Mouse (Mus musculus): ENCODE results near the gene Acad12.
"Not testable (repeated sequence)": the region's sequence is repeated elsewhere in the genome, so short reads cannot be mapped to it uniquely, and the experiment has no call there.

Acad12 gene

DNA sequence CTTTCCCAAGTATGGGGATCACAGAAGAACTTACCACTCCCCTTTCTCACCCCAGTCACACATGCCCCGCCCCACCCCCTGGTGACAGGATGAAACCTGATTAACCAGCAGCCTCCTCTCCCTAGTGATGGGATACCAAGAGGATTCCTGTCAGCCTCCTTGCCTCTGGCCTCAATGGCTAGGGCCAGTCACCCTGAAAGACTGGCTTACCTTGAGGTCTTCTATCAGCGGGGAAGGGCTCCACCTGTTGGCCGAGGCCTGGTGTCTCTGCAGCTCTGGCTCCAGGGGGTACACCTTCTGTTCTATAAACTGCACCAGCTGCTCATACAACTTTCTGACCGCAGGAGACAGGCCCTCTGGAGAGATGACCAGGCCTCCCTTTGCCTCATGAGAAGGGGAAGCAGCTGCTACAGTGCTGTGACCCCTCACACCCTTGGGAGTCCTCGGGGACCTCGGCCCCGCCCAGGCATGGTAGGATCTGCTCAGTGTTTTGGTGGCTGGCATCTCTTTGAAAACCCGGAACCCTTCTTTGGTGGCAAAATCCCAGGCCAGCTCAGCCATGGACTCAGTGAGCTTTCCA, 9.1 kb downstream of the Acad12 start:
- in situ Hi-C loops (cut with MboI) = not testable (repeated sequence)

DNA sequence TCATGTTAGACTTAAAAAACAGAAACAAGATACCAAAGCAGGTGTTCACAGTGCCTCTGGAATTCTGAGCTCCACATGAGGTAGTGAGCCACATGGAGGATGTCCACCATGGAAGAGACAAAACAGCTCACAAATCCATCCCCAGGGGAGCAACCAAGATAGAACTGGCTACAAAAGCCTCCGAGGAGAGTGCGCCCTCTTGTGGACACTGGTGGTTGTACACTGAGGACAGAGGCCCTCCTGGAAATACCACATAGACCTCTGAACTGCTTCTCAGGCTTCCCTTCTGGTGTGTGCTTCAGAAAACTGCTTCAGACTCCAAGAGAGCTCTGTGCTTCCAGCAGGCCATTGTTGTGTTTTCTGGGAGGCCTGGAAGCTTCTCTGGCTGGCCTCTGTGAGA, 12.6 kb downstream of the Acad12 start:
- in situ Hi-C loops (cut with MboI) = no loop called here

DNA sequence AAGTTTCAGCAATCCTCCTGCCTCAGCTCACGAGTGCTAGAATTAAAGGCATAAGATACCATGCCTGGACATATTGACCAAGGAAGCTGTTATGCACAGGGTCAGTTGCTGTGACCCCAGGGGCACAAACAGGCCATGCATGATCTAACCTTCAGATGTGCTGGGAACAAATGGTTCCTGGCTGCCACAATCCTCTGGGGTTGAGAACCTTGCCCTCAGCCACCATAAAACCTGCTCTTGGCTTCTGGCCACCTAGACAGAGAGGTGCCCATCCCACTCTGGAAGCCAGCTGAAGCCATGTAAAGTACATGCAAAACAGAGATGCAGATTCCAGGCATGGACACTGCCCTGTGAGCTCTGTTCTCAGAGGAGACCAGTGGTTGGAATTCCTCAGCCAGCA, 14.9 kb downstream of the Acad12 start:
- in situ Hi-C loops (cut with MboI) = not testable (repeated sequence)

DNA sequence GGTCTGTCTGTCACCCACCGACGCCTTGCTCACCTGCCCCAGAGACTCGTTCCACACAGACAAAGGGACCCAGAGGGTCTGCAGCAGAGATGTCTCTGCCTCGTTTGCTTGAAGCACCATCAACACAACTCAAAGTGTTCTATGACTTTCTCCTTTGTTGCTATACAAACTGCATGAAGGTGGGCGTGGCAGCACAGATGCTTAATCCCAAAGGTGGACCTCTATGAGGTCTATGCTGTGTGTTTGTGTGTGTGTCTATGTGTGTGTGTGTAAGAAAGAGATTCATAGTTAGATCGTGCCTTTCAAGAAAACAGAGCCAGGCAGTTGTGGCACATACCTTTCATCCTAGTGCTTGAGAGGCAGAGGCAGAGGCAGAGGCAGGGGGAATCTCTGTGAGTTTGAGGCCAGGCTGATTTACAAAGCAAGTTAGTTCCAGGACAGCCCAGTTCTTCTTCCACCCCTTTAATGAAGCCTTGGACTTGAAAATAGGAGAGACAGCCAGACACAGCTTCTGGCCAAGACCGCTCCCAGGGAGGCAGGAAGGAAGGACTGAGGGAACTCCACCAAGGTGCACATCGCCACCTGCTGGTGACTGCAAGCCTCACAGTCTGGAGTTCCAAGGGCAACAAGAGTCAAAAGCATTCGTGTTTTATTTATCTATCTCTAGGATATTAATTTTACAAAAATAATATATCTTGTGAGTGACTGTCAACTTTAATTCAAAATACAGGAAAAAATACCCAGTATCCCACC, 17.0 kb downstream of the Acad12 start:
- in situ Hi-C loops (cut with MboI) = no loop called here

DNA sequence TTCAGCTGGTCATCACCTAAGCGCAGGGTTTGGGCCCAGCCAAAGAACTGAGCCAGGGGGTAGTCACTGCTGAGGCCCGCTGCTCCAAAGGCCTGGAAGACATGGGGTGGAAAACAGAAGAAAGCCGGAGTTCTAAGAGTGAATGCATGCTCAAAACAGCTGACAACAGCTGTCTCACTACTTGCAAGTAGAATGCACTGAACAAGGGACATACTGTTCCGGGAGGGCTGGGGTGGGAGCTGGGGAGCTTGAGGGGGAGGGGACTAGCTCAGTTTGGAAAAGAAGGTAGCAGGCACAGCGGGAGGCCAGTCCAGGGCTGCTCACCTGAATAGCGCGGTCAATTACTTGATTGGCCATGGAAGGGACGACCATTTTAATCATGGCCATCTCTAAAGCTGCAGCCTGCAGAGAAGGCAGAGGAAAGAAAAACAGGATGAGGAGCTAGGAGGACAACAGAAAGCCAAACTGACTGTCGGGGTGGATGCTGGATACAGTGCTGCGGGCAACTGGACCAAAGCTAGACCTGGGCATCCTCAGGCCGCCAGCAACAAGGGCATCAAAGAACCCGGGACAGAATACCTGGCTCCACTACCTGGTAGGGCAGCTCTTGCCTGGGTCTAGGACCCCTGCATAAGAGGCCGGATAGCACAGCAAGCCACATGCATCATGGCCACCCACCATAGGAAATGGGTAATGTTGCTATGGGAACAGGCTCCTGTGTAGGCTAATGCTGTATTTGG, 19.7 kb downstream of the Acad12 start:
- in situ Hi-C loops (cut with MboI) = loop anchor here (5.0 kb wide), 1 partner anchor 37 kb away; no protein-coding TSS in a partner anchor

DNA sequence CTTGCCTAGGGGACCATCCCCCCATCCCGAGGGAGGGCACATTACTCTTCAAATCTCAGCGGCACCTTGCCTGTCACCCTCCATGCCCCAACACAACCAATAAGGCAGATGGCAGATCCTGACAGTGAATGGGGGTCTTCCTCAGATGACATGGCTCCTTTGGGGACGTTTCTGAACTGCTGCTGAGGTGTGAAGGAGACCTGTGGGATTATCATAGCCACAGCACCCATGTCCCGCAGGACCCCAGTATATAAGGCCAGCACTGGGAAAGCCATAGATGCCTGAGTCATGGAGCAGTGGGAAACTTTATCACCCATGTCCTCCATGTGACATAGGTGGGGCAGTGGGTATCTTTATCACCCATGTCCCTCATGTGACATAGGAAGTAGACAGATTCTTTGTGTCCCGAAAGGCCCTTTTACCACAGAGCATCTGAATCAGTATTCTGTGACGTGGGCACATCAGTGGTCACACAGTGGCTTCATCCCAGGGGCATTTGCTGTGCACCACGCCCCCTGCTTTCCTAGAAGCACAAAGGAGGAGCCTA, 20.7 kb downstream of the Acad12 start:
- in situ Hi-C loops (cut with MboI) = loop anchor here (5.0 kb wide), 1 partner anchor 36 kb away; no protein-coding TSS in a partner anchor

DNA sequence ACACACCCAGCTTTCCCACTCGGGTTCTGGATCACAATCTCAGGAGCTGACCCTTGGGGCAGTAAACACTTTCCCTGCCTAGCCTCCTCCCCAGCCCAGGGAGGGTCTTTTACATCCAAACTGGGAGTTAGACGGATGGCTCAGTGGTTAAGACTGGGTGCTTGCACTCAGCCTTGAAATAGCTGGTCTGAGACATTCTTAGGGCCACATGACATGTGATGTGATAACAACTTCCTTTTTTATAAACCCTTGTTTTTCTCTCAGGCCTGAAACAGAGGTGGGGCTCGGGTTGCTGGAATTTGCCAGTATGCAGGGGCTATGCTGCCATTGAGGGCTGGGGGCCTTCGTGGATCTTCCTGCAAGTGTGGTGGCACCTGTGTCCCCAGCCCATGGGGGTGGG, 21.4 kb downstream of the Acad12 start:
- in situ Hi-C loops (cut with MboI) = loop anchor here (5.0 kb wide), 1 partner anchor 35 kb away; no protein-coding TSS in a partner anchor

DNA sequence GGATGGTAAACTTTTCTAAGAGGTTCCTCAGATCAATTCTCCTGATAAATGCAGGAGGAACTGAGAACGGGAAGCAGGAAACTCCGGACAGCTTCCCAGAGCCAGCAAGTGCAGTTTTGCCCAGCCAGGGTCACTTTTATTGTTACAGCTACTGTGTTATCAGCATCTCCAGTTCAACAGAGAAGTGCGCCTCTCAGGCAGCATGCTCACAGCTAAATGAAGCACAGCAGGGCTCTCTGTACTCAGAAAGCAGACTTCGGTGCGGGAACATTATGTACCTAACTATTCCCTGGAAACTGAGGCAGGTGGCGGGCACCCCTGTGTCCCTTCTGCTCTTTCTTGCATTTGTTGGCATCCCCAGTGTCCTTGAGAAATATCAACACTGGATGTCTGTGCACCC, 22.5 kb downstream of the Acad12 start:
- in situ Hi-C loops (cut with MboI) = loop anchor here (5.0 kb wide), 1 partner anchor 34 kb away; no protein-coding TSS in a partner anchor

DNA sequence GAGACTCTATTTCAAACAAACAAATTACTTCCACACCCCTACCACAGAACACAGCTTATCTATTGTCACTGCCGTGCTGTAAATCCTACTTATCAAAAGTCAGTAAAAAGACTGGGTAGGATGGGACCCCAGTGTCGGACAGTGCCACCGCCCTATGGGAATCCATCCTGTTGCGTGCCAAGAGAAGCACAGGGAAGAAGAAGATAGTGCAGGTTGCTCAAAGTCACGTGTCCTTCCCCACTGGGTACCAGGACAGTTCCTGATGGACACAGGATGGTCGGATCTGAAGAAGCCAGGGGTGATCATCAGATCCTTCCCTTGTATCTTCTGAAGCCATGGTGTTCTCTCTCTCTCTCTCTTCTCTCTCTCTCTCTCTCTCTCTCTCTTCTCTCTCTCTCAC, 23.0 kb downstream of the Acad12 start:
- in situ Hi-C loops (cut with MboI) = loop anchor here (5.0 kb wide), 1 partner anchor 33 kb away; no protein-coding TSS in a partner anchor

DNA sequence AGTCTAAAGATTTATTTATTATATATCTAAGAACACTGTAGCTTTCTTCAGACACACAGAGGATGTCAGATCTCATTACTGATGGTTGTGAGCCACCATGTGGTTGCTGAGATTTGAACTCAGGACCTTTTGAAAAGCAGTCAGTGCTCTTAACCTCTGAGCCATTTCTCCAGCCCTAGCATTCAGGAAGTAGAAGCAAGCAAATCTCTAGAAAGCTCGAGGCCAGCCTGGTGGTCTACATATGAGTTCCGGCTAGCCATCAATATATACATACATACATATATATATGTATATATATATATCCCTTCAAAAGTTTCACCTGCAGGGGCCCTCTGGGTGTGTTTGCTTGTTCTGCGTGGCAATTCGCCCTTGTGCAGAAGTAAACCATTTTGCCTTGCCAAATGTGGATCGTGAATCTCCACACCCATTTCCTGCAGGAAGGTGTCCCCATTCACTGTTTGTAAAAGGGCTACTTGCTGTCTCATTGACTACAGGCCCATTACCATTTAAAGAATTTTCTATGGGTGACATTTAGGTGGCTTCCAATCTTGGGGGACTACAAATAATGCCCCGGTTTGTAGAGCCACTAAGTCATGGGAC, 23.9 kb downstream of the Acad12 start:
- in situ Hi-C loops (cut with MboI) = loop anchor here (5.0 kb wide), 1 partner anchor 33 kb away; no protein-coding TSS in a partner anchor

DNA sequence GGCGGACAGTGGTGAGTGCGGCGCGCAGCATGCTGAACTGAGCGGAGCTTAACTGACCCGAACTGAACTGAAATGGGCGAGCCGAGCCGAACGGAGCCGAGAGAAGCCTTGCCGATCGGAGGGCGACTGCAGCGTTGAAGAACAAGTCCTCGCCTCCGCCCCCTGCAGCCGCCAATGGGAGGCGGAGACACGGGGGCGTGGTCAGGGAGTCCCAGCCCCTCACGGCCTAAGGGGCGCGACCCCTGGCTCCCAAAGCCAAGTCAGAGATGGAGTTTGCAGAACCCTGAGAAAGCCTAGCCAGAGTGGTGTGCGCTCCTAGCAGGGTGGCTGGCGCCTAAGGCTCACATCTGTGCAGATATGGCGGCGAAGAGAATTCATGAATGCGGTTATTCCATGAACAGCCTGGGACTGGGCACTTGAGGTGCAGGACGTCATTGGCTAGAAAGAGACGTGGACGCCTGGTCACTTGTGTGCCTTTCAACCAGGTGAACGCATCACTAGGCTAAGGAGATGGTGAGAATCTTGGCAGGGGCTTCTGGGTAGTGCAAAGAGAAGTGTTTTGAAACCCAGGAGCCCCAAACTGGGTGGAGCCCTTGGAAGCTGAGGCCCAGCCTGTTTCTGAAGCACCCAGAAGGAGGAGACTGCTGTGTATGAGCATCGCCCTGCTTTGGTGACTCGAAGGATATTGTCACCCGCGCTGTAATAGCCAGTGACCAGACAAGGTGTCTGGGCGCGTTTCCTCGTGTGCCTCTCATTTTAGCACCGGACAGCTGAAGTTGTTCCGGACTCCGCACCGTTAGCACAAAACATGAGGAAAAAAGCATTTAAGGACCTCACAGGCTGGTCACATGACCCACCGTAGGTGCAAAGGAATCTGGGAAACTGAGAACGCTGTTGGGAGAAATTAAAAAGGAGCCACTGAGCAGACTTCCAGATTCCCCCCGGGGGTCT, 25.0 kb downstream of the Acad12 start, which contains the start of gene Aldh2:
Gene Aldh2 (minus strand): TSS at position 374 of the 951 bp plus-strand sequence.
- in situ Hi-C loops (cut with MboI) = no loop called here

DNA sequence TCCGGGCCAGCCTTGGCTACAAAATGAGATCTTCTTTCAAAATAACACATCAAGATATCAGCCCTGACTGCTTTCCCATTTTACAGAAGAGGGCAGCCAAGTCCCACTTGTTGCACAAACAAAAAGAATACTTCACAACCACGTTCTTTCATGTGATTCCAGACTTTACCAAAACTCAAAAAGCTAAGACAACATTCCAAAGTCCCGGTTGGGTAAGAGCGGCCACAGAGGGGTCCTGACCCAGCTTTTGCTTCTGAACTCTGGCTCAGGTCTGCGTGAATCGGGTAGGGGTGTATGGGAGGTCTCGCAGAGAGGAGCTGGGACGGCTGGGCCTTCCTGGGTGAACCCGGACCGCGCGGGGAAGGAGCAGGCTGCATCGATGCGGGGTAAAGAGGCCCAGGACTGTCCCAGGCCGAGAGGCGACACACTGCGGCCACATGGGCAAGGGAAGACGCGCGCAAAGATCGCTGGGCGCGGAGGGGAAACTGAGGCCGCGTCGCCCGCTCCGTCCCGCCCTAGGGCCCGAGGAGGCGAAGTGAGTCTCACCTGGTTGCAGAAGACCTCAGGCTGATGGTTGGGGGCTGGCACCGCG, 25.8 kb downstream of the Acad12 start:
- in situ Hi-C loops (cut with MboI) = no loop called here

DNA sequence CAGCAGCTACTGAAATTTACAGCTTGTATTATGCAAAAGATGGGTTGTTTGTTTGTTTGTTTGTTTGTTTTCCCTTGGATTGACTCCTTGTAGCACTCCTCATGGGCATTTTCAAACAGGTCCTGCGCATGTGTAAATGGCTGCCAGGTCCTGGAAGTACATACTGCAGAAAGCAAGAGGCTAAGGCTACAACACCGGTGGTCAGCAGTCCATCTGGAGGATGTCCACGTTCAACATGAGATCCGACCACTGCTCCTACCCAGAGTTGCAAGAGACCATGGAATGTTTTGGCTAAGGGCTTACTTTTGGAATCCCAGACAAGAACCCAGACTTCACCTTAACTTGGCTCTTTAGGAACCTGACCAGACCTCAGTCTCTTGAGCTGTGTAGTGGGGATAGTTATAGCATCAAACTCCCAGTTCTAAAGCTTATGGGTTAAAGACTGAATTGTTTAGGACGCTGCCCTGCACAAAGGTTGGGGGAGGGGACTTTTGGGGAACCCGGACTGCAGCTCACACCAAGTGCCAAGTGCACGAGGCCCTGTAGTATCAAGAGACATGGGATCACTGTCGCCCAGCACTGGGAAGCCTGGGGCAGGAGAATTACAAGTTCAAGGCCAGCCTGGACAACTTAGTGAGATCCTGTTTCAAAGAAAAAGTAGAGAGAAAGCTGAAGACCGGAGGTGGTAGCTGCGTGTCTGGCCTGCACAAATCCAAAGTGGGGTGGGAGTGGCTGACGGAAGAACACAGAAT, 26.5 kb downstream of the Acad12 start:
- in situ Hi-C loops (cut with MboI) = no loop called here

DNA sequence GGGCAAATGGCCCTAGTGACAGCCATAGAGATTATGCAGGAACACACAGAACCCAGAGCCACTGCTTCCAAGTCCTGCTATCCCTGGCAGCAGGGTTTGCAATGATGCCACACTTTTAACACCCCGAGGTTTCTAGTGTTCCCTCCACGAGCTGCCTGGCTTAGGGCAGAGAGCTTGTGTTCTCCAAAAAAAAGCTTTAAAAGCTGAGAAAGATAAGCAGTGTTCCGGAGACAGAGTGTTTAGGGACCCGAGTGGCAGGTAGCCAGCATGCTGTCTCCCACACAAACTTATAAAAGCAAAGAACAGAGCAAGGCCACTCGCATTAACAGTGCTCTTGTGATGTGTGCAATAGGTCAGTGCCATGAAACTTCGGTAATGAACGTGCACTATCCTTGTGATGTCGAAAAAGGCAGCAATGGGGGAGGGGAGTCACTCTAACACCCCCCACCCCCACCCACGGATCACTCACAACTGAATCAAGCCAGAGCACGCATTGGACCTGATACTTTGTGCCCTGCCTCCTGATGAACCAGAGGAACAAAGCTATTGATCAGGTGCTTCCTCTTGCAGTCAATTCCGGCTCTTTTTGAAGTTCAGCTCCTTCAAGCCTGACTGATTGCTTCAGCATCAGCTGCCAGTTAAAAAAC, 27.2 kb downstream of the Acad12 start:
- in situ Hi-C loops (cut with MboI) = no loop called here

DNA sequence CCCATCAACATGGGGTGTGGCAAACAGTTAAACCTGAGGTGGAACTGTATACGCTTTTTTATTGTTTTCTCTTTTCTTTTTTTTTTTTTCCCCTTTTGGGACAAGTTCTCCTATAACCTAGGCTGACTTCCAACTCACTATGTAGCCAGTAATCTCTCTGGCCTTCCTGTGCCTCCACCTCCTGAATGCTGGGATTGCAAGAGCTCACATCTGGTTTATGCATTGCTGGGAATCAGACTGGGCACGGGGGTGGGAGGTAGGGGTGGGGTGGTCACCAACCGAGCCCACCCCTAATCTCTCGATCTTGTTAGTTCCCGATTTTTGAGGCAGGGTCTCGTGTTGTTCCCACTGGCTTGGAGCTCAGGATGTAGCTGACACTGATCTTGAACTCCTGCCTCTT, 28.8 kb downstream of the Acad12 start:
- in situ Hi-C loops (cut with MboI) = no loop called here

DNA sequence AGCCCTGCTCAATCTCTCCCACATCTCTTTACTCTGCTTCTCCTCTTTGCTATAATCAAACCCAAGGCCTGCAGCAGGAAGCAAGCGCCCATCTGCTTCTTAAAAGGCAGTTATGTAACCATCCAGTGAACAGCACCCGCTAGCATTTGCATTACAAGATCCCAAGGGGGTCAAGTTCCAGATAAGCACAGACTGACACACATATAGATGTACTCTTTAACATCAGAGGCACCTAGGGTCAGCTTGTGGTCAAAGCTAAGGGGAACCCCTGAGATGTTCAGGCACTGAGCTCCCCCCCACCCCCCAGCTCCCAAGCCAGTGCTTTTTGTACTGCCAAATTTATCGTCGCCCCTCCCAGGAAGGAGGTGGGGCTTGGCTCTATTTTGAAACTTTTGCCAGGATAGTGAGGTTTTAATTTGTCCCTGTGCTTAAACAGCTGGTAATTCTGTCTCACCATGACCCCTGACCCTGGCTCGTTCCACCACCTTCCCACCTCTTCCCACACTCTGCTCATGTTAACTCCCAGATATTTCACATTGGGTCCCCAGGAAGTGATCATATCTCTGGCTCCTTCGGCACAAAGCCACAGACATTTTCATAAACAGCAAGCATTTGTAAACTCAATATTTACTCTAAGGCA, 32.2 kb downstream of the Acad12 start:
- in situ Hi-C loops (cut with MboI) = no loop called here

DNA sequence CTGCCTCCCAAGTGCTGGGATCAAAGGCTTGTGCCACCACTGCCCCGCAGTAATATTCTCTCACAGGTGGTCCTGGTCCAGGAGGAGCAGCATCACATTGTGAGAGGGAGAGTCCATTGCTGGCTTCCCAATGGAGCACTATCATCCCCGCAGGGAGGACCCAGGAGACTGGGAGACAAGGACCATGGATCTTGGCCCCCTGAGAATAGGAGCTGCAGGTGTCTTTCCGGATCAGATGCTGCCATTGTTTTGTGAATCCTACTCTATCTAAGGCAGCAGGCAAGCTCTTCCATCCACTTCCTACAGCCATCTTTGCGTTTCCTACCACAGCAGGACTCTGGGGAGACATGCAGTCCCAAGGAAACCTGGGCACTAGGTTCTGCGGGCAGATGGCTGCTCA, 33.0 kb downstream of the Acad12 start:
- in situ Hi-C loops (cut with MboI) = no loop called here

DNA sequence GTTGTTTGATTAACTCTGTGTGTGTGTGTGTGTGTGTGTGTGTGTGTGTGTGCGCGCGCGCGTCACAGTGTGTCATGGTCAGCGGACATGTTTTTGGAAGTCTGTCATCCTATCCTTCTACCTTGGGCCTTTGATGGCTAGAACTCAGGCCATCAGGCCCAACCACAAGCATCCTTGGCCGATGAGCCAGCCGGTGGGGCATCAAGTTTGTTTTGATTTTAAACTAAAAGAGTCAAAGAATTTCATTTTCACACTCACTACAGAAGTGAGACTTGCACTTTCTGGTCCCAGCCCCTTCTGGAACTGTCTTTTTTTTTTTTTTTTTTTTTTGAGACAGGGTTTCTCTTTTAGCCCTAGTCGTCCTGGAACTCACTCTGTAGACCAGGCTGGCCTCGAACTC, 33.7 kb downstream of the Acad12 start:
- in situ Hi-C loops (cut with MboI) = no loop called here

All from mature B cell (primary cell).